Mouse (Mus musculus) midbrain, embryonic 11.5 days (tissue): ENCODE results near the gene Cpne9. TPM values are rescaled to one million over a fixed set of nuclear protein-coding genes. Genes with fewer than 3 reads are reported as not detected.
"Not testable (repeated sequence)": the region's sequence is repeated elsewhere in the genome, so short reads cannot be mapped to it uniquely, and the experiment has no call there.

Source experiments
- ATAC-seq: fragments of 200-750 bp; cut with Nextera tagmentation; 2 replicates; pipeline ENCODE4 v1.8.0; 2017; ENCODE audit warnings: moderate TSS enrichment, moderate library complexity; ENCODE audit not compliant: low FRiP score
- DNase-seq: peaks from one replicate; pipeline ENCODE4 v3.0.0; 2015; ENCODE audit warnings: low spot score; ENCODE audit errors: missing footprints
- H3K27ac ChIP-seq: fragments of 300-500 bp; sonication (generic); 2 replicates; pipeline ENCODE4 v1.5.1; 2014; ENCODE audit warnings: low read depth, low read length
- H3K27me3 ChIP-seq: fragments of 300-500 bp; sonication (generic); 2 replicates; pipeline ENCODE4 v1.6.1; 2014; ENCODE audit warnings: mild to moderate bottlenecking, low read length, moderate library complexity, mixed read lengths; ENCODE audit not compliant: control insufficient read depth, insufficient read depth
- H3K36me3 ChIP-seq: fragments of 300-500 bp; sonication (generic); 2 replicates; pipeline ENCODE4 v1.6.1; 2014; ENCODE audit warnings: mild to moderate bottlenecking, low read length, moderate library complexity, mixed read lengths; ENCODE audit not compliant: control insufficient read depth, insufficient read depth
- H3K4me1 ChIP-seq: fragments of 300-500 bp; sonication (generic); 2 replicates; pipeline ENCODE4 v1.6.1; 2014; ENCODE audit warnings: low read length; ENCODE audit not compliant: control insufficient read depth, insufficient read depth
- H3K4me2 ChIP-seq: fragments of 300-500 bp; sonication (generic); 2 replicates; pipeline ENCODE4 v1.6.1; 2014; ENCODE audit warnings: mild to moderate bottlenecking, moderate library complexity
- H3K4me3 ChIP-seq: fragments of 300-500 bp; sonication (generic); 2 replicates; pipeline ENCODE4 v1.5.1; 2014; ENCODE audit warnings: low read depth, low read length
- H3K9ac ChIP-seq: fragments of 300-500 bp; sonication (generic); 2 replicates; pipeline ENCODE4 v1.6.1; 2014; ENCODE audit warnings: low read length
- H3K9me3 ChIP-seq: fragments of 300-500 bp; sonication (generic); 2 replicates; pipeline ENCODE4 v1.6.1; 2016; ENCODE audit warnings: low read length; ENCODE audit not compliant: control insufficient read depth
- WGBS: fragments of 180-500 bp; shearing (Covaris S2); extraction: QIAGEN DNeasy Blood & Tissue Kit; methylation state at CpG from one replicate; pipeline ENCODE4 v1.1.7; 2014; 5-methylcytosine and 5-hydroxymethylcytosine counted together
- polyA plus RNA-seq: library from polyadenylated mRNA; unstranded; fragments of >200 nt; fragmentation: Nextera tagmentation; extraction: Ambion mirVana; gene quantifications from 2 replicates; pipeline ENCODE4 v1.2.1, GENCODE M21; 2014

Cpne9 gene
- polyA plus RNA-seq, 1 experiment from 2014 or later = 0.08 TPM

DNA sequence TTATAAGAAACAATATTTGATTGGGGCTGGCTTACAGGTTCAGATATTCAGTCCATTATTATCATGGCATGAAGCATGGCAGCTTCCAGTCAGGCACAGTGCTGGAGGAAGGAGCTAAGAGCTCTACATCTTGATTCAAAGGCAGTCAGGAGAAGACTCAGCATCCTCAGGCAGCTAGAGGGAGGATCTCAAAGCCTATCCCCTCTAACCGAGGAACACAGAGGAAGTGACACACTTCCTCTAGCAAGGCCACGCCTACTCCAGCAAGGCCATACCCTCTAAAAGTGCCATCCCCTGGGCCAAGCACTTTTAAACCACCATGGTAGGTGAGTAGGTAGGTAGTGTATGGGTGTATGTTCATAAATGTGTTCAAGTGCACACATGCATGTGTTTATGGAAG is 48.4 kb downstream of the Cpne9 start:
- H3K4me2 ChIP-seq = no peak overlapping the region
- peaks cover 7% of the 10 kb centered on the region; the same call in 1 of the 2 replicates for H3K4me1 ChIP-seq
- H3K9ac ChIP-seq = no peak overlapping the region
- no peaks in the 10 kb centered on the region for H3K9me3 ChIP-seq
- H3K4me3 ChIP-seq = no peak overlapping the region
- H3K27ac ChIP-seq = no peak overlapping the region
- 71% methylated on average over 2 of the region's 2 CpGs for WGBS
- ATAC-seq (no peak), DNase-seq (no peak)
- no peaks in the 10 kb centered on the region for H3K27me3 ChIP-seq
- H3K36me3 ChIP-seq = peaks cover 2% of the 10 kb centered on the region; the same call in 1 of the 2 replicates

DNA sequence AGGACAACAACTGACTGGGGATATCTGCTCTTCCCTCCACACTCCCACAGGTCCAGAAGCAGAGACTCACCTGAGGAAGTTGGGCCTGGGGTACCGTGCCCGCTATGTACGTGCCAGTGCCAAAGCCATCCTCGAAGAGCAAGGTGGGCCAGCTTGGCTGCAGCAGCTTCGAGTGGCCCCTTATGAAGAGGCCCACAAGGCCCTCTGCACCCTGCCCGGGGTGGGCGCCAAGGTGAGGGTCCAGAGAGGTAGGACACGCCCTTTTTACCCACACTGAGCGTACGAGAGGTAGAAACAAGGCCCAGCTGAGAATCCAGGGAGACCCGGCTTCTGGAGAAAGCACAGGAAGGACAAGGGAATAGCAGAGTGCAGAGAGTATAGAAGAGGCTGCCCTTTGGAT is 49.6 kb downstream of the Cpne9 start:
- peak; percentile 26 for DNase-seq
- no peak overlapping the region for H3K9ac ChIP-seq

DNA sequence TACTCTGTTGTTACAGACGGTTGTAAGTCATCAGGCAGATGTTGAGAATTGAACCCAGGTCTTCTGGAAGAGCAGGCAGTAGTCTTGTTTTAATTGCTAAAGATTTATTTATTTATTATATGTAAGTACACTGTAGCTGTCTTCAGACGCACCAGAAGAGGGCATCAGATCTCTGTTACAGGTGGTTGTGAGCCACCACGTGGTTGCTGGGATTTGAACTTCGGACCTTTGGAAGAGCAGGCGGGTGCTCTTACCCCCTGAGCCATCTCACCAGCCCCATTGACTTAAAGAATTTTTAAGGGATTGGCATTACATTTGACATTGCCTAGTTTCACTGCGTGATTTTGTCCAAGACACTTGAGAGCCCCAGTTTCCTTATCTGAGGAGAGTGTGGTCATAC is 50.6 kb downstream of the Cpne9 start:
- DNase-seq = peak; percentile 45
- H3K27me3 ChIP-seq = not testable (repeated sequence)

More for the DNA sequence above, 49.6 kb downstream of the Cpne9 start:
- no peak overlapping the region for H3K27ac ChIP-seq
- no peak for ATAC-seq
- no peaks in the 10 kb centered on the region for H3K9me3 ChIP-seq
- no peaks in the 10 kb centered on the region for H3K27me3 ChIP-seq
- peaks cover 5% of the 10 kb centered on the region; the same call in 1 of the 2 replicates for H3K4me1 ChIP-seq
- peaks cover 5% of the 10 kb centered on the region; the same call in 1 of the 2 replicates for H3K36me3 ChIP-seq
- 91% methylated on average over 11 of the region's 11 CpGs for WGBS
- no peak overlapping the region for H3K4me2 ChIP-seq
- no peak overlapping the region for H3K4me3 ChIP-seq

DNA sequence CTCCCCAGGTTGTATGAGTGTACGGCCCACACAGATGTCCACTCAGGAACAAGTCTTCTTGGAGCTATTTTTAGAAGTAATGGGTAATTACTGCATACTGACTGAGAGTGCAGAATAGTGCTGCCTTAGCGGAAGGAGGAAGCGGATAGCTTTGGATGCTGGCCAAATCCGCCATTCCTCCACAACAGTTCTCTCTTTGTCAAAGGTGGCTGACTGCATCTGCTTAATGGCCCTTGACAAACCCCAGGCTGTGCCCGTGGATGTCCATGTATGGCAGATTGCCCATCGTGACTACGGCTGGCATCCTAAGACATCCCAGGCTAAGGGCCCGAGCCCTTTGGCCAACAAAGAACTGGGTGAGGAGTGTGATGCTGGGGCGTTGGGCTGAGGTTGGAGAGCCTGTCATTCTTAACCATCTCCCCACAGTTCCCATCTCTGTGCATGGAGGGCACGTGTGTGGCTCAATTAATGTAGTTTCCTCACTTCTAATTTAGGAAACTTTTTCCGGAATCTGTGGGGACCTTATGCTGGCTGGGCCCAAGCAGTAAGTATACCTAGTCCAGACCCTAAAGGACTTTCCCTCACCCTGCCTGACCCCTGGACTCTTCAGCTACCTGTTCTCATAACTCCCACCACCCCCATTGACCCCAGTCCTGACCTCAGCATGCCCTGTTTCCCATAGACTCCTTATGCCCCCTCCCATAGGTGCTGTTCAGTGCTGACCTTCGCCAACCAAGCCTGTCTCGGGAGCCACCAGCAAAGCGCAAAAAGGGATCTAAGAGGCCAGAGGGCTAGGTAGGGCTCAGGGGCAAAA is 51.2 kb downstream of the Cpne9 start:
- no peak overlapping the region for H3K9ac ChIP-seq
- peaks cover 5% of the 10 kb centered on the region; the same call in 1 of the 2 replicates for H3K36me3 ChIP-seq
- DNase-seq (peak; percentile 73), ATAC-seq (no peak)
- no peak overlapping the region for H3K4me2 ChIP-seq
- no peak overlapping the region for H3K4me3 ChIP-seq
- no peak overlapping the region for H3K27ac ChIP-seq
- no peaks in the 10 kb centered on the region for H3K9me3 ChIP-seq
- no peaks in the 10 kb centered on the region for H3K27me3 ChIP-seq
- WGBS = 88% methylated on average over 14 of the region's 14 CpGs
- no peaks in the 10 kb centered on the region for H3K4me1 ChIP-seq

More for the DNA sequence above, 50.6 kb downstream of the Cpne9 start:
- not testable (repeated sequence) for H3K27ac ChIP-seq, H3K4me2 ChIP-seq, ATAC-seq, H3K9me3 ChIP-seq, H3K4me3 ChIP-seq, H3K9ac ChIP-seq, H3K4me1 ChIP-seq, H3K36me3 ChIP-seq
- 74% methylated on average over 6 of the region's 6 CpGs for WGBS

DNA sequence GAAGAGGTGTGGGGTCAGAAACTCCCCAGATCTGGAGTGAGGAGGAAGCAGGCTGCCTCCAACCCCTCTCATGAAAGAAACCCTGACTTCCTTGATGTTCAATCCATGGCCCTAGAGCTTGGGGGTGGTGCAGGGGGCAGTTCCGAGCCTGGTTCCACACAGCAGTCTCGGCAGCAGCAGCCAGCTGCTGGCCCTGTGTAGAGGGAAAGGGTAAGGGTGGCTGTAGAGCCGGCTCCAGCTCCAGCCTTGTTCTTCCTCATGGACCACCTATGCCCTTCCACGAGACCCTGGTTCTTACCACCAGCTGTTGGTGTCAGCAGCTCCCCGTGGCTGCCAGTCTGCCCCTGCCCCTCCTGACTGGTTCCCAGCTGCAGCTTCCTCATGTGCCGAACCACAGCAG is 52.1 kb downstream of the Cpne9 start:
- WGBS = 82% methylated on average over 6 of the region's 6 CpGs
- H3K4me3 ChIP-seq = no peak overlapping the region
- H3K9me3 ChIP-seq = no peaks in the 10 kb centered on the region
- no peak overlapping the region for H3K27ac ChIP-seq
- no peaks in the 10 kb centered on the region for H3K4me1 ChIP-seq
- DNase-seq (no peak), ATAC-seq (no peak)
- H3K36me3 ChIP-seq = peaks cover 5% of the 10 kb centered on the region; the same call in 1 of the 2 replicates
- H3K4me2 ChIP-seq = no peak overlapping the region
- no peaks in the 10 kb centered on the region for H3K27me3 ChIP-seq
- no peak overlapping the region for H3K9ac ChIP-seq

DNA sequence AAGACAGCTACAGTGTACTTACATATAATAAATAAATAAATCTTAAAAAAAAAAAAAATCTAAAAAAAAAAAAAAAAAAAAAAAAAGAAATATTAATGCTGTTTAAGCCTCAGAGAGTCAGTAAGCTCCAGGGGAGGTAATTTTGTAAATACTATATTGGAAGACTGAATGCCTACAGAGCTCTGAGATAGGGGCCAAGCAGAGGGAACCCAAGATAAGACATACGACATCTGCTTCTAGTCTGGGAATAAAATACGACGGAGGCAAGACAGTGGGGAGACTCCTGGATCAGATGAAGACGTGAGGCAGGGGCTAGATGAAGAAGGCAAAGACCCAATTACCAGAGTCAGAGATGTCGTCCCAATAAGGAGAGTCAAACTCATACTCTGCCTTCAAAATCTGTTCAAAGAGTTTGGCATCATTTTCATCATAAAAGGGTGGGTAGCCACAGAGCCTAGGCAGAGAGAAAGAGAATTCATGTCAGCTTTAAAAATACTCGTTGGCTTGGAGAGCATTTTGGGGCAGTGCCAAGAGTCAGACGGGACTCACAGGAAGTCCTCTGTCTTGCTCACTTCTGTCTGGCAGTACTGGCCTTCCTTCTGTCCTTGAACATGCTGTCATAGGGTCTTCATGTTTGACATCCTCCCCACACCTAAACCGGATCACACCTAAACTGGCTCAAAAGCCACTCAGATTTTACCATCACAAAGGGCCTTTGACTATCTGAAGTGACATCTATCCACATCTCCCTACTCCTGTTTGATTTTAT is 54.9 kb downstream of the Cpne9 start:
- no peaks in the 10 kb centered on the region for H3K4me1 ChIP-seq
- H3K9ac ChIP-seq = no peak overlapping the region
- H3K27ac ChIP-seq = no peak overlapping the region
- DNase-seq = no peak
- H3K27me3 ChIP-seq = no peaks in the 10 kb centered on the region
- H3K9me3 ChIP-seq = no peaks in the 10 kb centered on the region
- H3K4me3 ChIP-seq = no peak overlapping the region
- WGBS = 82% methylated on average over 8 of the region's 8 CpGs
- 0 out of 2 replicates have a peak, but pooled peaks cover 3% of the 10 kb centered on the region for H3K36me3 ChIP-seq
- H3K4me2 ChIP-seq = no peak overlapping the region
- ATAC-seq = no peak

DNA sequence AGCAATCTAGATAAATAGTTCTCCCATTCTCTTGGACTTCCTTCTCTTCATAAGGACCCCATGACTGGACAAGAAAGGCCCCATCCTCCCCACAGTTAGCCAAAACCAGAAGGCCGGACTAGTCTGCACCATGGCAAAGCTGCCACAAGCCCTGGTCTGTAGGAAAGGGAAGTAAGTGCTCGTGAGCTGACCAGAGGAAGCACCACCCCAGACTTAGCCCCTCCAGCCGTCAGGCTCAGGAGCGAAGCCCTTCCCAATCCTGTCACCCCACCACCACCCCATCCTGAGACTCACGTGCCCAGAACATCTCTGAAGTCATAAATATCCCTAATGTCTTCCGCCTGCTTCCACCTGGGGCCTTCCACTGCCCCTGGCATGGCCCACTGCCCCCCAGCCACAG is 59.5 kb downstream of the Cpne9 start:
- Histone ChIP-seq H3K9me3 (no peaks in the 10 kb centered on the region), H3K36me3 (no peaks in the 10 kb centered on the region), H3K4me1 (peaks cover 6% of the 10 kb centered on the region), H3K9ac (no peak overlapping the region), H3K27me3 (no peaks in the 10 kb centered on the region), H3K4me2 (no peak overlapping the region), H3K4me3 (no peak overlapping the region), H3K27ac (no peak overlapping the region)
- no peak for DNase-seq
- whole genome bisulfite sequencing = 83% methylated on average over 6 of the region's 6 CpGs
- no peak for ATAC-seq

DNA sequence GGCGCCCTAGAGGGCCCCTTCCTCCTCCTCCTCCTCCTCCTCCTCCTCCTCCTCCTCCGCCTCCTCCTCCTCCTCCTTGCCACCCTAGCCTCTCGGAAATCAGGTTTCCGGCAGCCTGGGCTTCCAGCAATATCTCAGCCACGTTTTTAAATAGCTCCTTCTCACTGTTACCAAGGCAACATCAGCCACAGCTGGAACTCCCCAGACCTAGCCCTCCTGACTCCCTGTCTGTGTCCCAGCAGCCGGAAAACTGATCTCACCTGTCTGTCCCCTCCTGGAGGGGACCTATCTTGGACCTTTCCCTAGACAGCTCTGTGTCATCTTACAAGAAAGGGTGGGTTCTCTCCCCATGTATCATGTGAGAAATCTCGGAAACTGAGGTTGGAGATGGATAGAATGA is 60.2 kb downstream of the Cpne9 start:
- Histone ChIP-seq H3K27me3 (no peaks in the 10 kb centered on the region), H3K4me2 (peak overlapping the region; percentile 3; the same call in 1 of the 2 replicates), H3K9ac (no peak overlapping the region), H3K9me3 (no peaks in the 10 kb centered on the region), H3K27ac (no peak overlapping the region), H3K36me3 (no peaks in the 10 kb centered on the region), H3K4me3 (no peak overlapping the region), H3K4me1 (peaks cover 6% of the 10 kb centered on the region)
- no peak for DNase-seq
- 57% methylated on average over 4 of the region's 7 CpGs for WGBS
- ATAC-seq = no peak
